Mouse (Mus musculus) heart, embryonic 16.5 days (tissue): ENCODE measurements around the gene Gm12695. TPM values are rescaled to one million over a fixed set of nuclear protein-coding genes. Genes with fewer than 3 reads are reported as not detected.

ENCODE experiments used
- ATAC-seq: fragments of 200-750 bp; cut with Nextera tagmentation; replicated peaks from 2 replicates; pipeline ENCODE4 v1.8.0; 2017; ENCODE audit warnings: moderate number of reproducible peaks; ENCODE audit not compliant: insufficient read depth, low FRiP score; ENCODE audit errors: extremely low read depth
- H3K27ac ChIP-seq: fragments of 300-500 bp; sonication (generic); 2 replicates; pipeline ENCODE4 v1.5.1; 2014; ENCODE audit warnings: mild to moderate bottlenecking, low read length, control low read depth, moderate library complexity
- H3K27me3 ChIP-seq: fragments of 300-500 bp; sonication (generic); 2 replicates; pipeline ENCODE4 v1.6.1; 2014; ENCODE audit warnings: low read length, mixed read lengths; ENCODE audit not compliant: control insufficient read depth, insufficient read depth
- H3K36me3 ChIP-seq: fragments of 300-500 bp; sonication (generic); 2 replicates; pipeline ENCODE4 v1.6.1; 2014; ENCODE audit not compliant: control insufficient read depth, insufficient read depth
- H3K4me1 ChIP-seq: fragments of 300-500 bp; sonication (generic); 2 replicates; pipeline ENCODE4 v1.6.1; 2014; ENCODE audit warnings: low read length, mixed read lengths; ENCODE audit not compliant: control insufficient read depth, insufficient read depth
- H3K4me2 ChIP-seq: fragments of 300-500 bp; sonication (generic); 2 replicates; pipeline ENCODE4 v1.6.1; 2014; ENCODE audit warnings: low read depth, mild to moderate bottlenecking, control low read depth, low read length
- H3K4me3 ChIP-seq: fragments of 300-500 bp; sonication (generic); 2 replicates; pipeline ENCODE4 v1.5.1; 2014; ENCODE audit warnings: mild to moderate bottlenecking, control low read depth, low read length
- H3K9ac ChIP-seq: fragments of 300-500 bp; sonication (generic); 2 replicates; pipeline ENCODE4 v1.6.1; 2014; ENCODE audit warnings: low read length, control low read depth
- H3K9me3 ChIP-seq: fragments of 300-500 bp; sonication (generic); replicated peaks from 2 replicates; pipeline ENCODE4 v1.6.1; 2016; ENCODE audit warnings: low read length; ENCODE audit not compliant: control insufficient read depth
- WGBS: fragments of 180-500 bp; shearing (Covaris S2); extraction: QIAGEN DNeasy Blood & Tissue Kit; methylation state at CpG from one replicate; pipeline ENCODE4 v1.1.7; 2014; 5-methylcytosine and 5-hydroxymethylcytosine counted together
- polyA plus RNA-seq: library from polyadenylated mRNA; unstranded; fragments of >200 nt; fragmentation: Nextera tagmentation; extraction: Ambion mirVana; gene quantifications from 2 replicates; pipeline ENCODE4 v1.2.1, GENCODE M21; 2015

The Gm12695 gene
- polyA plus RNA-seq, 1 experiment from 2014 or later, result 0.17 TPM

DNA sequence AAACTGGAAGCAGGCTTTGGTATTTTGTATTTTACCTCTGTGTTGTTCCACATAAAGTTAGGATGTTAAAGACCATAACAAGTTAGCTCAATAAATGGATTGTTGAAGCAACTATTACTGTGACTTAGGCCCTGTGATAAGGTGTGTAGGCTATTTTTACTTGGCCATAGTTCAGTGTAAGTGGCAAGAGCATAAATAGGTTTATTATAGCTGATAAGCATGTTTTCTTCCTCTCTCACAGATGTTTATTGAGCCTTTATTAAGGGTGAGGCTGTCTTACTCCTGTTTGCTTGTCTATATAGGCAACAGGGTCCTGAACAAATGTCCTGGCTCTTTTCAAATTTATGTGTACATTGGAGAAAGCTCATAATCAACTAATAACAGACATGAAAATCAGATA lies 104.0 kb downstream of the Gm12695 start:
- H3K4me2 ChIP-seq, result no peak overlapping the region
- no peaks in the 10 kb centered on the region for H3K4me1 ChIP-seq
- H3K4me3 ChIP-seq, result no peak overlapping the region
- ATAC-seq, result no peak
- no peak overlapping the region for H3K27ac ChIP-seq
- no peaks in the 10 kb centered on the region for H3K36me3 ChIP-seq
- H3K9me3 ChIP-seq, result no peaks in the 10 kb centered on the region
- no peak overlapping the region for H3K9ac ChIP-seq
- no peaks in the 10 kb centered on the region for H3K27me3 ChIP-seq

DNA sequence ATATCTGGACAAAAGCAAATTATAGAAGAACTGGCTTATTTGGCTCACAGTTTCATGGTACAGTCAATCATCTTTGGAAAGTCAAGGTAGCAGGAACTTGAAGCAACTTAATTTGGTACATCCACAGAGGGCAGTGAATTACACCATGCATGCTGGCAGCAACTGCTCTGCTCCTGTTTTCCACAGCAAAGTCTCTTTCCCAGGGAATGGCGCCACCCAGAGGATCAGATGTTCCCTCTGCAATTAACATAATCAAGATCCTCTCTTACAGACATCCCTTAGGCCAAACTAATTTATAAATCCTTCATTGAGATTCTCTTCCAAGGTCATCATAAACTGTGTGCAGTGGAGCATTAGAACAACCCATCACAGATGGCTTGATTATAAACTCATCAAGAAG lies 104.8 kb downstream of the Gm12695 start:
- Histone ChIP-seq H3K4me3 (no peak overlapping the region), H3K36me3 (no peaks in the 10 kb centered on the region), H3K27ac (no peak overlapping the region), H3K4me1 (no peaks in the 10 kb centered on the region), H3K9ac (no peak overlapping the region), H3K27me3 (no peaks in the 10 kb centered on the region), H3K4me2 (no peak overlapping the region), H3K9me3 (no peaks in the 10 kb centered on the region)
- no peak for ATAC-seq
- 15% methylated on average over 1 of the region's 1 CpGs for WGBS

Other genes with a start within 250 kb of the Gm12695 start
- 4.4 and 4.9 TPM in 2 replicates for gene Cyp2j6, start 231.5 kb downstream of the Gm12695 start, polyA plus RNA-seq
- 1.3 TPM in 2 replicates for gene Cyp2j9, start 193.6 kb downstream of the Gm12695 start, polyA plus RNA-seq
- not detected in 2 replicates for gene Cyp2j5, start 121.0 kb downstream of the Gm12695 start, polyA plus RNA-seq